Mouse (Mus musculus) kidney, adult 2 months (tissue): ENCODE results near the gene Cib2.

ENCODE experiments used
- CTCF ChIP-seq: fragments of 200-500 bp; conservative IDR thresholded peaks from 2 replicates; pipeline ENCODE4 v1.5.1; 2011; ENCODE audit warnings: low read depth, mild to moderate bottlenecking, control low read depth, low read length, moderate library complexity, mixed read lengths; ENCODE audit not compliant: insufficient read depth, insufficient read length
- POLR2A ChIP-seq: fragments of 200-500 bp; IDR thresholded peaks from one replicate; pipeline ENCODE4 v1.6.1; 2011; ENCODE audit warnings: low read depth, low read length, control low read depth

GRCm38 (mm10) chr9:54566958-54567357, 6.9 kb upstream of the Cib2 start:
- TF ChIP-seq CTCF = no peak
- no peak for TF ChIP-seq POLR2A
